Mouse (Mus musculus): ENCODE data around the gene Clns1a. TPM values are rescaled to one million over a fixed set of nuclear protein-coding genes. Genes with fewer than 3 reads are reported as not detected.
A peak's percentile ranks its signal among the peaks of the same experiment; 100 is the strongest.

Clns1a gene
- polyA plus RNA-seq (2015; fragmentation: Nextera tagmentation; extraction: Ambion mirVana), result 244 and 247 TPM in 2 replicates

- DNase-seq (ENCODE audit: low spot score), result peak; percentile 88
These were observed at the start of gene Clns1a for GRCm38 (mm10) chr7:97696506-97697254. Gene Clns1a, plus strand, starts transcription at chr7:97696634.

GRCm38 (mm10) chr7:97647656-97648055, 48.8 kb upstream of the Clns1a start:
- DNase-seq (ENCODE audit: low spot score), result no peak

- no peak for DNase-seq (ENCODE audit: low spot score)
These were observed 45.7 kb upstream of the Clns1a start for GRCm38 (mm10) chr7:97650729-97651128.

- no peak for DNase-seq (ENCODE audit: low spot score)
These were observed 40.3 kb upstream of the Clns1a start for GRCm38 (mm10) chr7:97656144-97656543.

- no peak for DNase-seq (ENCODE audit: low spot score)
These were observed 34.8 kb upstream of the Clns1a start for GRCm38 (mm10) chr7:97661634-97662033.

- peak; percentile 48 for DNase-seq (ENCODE audit: low spot score)
These were observed 17.2 kb upstream of the Clns1a start for GRCm38 (mm10) chr7:97679239-97679638.

- no peak for DNase-seq (ENCODE audit: low spot score)
These were observed 8.6 kb upstream of the Clns1a start for GRCm38 (mm10) chr7:97687831-97688230.

- DNase-seq (ENCODE audit: low spot score), result no peak
These were observed 993 bp upstream of the Clns1a start for GRCm38 (mm10) chr7:97695441-97695840.

- no peak for DNase-seq (ENCODE audit: low spot score)
These were observed 315 bp upstream of the Clns1a start for GRCm38 (mm10) chr7:97696133-97696505.

- no peak for DNase-seq (ENCODE audit: low spot score)
These were observed 3.7 kb downstream of the Clns1a start for GRCm38 (mm10) chr7:97700173-97700572.

- DNase-seq (ENCODE audit: low spot score), result no peak
These were observed 4.7 kb downstream of the Clns1a start for GRCm38 (mm10) chr7:97701106-97701505.

GRCm38 (mm10) chr7:97707123-97707522, 10.7 kb downstream of the Clns1a start:
- DNase-seq (ENCODE audit: low spot score), result no peak

GRCm38 (mm10) chr7:97707809-97708208, 11.4 kb downstream of the Clns1a start:
- DNase-seq (ENCODE audit: low spot score), result no peak

GRCm38 (mm10) chr7:97709204-97709603, 12.8 kb downstream of the Clns1a start:
- DNase-seq (ENCODE audit: low spot score), result no peak

- DNase-seq (ENCODE audit: low spot score), result no peak
These were observed 18.2 kb downstream of the Clns1a start for GRCm38 (mm10) chr7:97714651-97715050.

GRCm38 (mm10) chr7:97717326-97717725, 20.9 kb downstream of the Clns1a start:
- no peak for DNase-seq (ENCODE audit: low spot score)

- no peak for DNase-seq (ENCODE audit: low spot score)
These were observed 22.6 kb downstream of the Clns1a start for GRCm38 (mm10) chr7:97719078-97719477.

GRCm38 (mm10) chr7:97720109-97720508, 23.7 kb downstream of the Clns1a start:
- peak; percentile 67 for DNase-seq (ENCODE audit: low spot score)

GRCm38 (mm10) chr7:97722278-97722918, 26.0 kb downstream of the Clns1a start:
- peak; percentile 64 for DNase-seq (ENCODE audit: low spot score)

- DNase-seq (ENCODE audit: low spot score), result peak; percentile 85
These were observed 27.5 kb downstream of the Clns1a start for GRCm38 (mm10) chr7:97723646-97724538.

- peak; percentile 41 for DNase-seq (ENCODE audit: low spot score)
These were observed 29.0 kb downstream of the Clns1a start for GRCm38 (mm10) chr7:97725401-97725800.

- peak; percentile 28 for DNase-seq (ENCODE audit: low spot score)
These were observed 29.6 kb downstream of the Clns1a start for GRCm38 (mm10) chr7:97726080-97726479.

All from thymus, postnatal 0 days (tissue).